Mouse (Mus musculus): ENCODE results near the gene Mybpc2. TPM values are rescaled to one million over a fixed set of nuclear protein-coding genes. Genes with fewer than 3 reads are reported as not detected.

Gene Mybpc2
- total RNA-seq, 2 experiments from 2014 or later: 0.10 TPM; not detected in 1

- intact Hi-C loops (cut with DNase I): no loop called here
- peak; percentile 85 for DNase-seq
These were observed 3.3 kb upstream of the Mybpc2 start for GRCm38 (mm10) chr7:44527483-44528398.

- no peak for DNase-seq
- intact Hi-C loops (cut with DNase I): no loop called here
These were observed 2.1 kb upstream of the Mybpc2 start for GRCm38 (mm10) chr7:44526414-44527154.

- DNase-seq: peak; percentile 86
- intact Hi-C loops (cut with DNase I): no loop called here
These were observed 823 bp upstream of the Mybpc2 start for GRCm38 (mm10) chr7:44525126-44525832.

GRCm38 (mm10) chr7:44523056-44523455 lies 1.4 kb downstream of the Mybpc2 start:
- intact Hi-C loops (cut with DNase I): no loop called here
- no peak for DNase-seq

GRCm38 (mm10) chr7:44521710-44522109 lies 2.7 kb downstream of the Mybpc2 start:
- peak; percentile 80 for DNase-seq
- intact Hi-C loops (cut with DNase I): no loop called here

- no peak for DNase-seq
- intact Hi-C loops (cut with DNase I): no loop called here
These were observed 3.5 kb downstream of the Mybpc2 start for GRCm38 (mm10) chr7:44520990-44521389.

- intact Hi-C loops (cut with DNase I): loop anchor here (10.0 kb wide), 1 partner anchor 45 kb away; no protein-coding TSS in a partner anchor
- no peak for DNase-seq
These were observed 5.1 kb downstream of the Mybpc2 start for GRCm38 (mm10) chr7:44519240-44519913.

GRCm38 (mm10) chr7:44507491-44507890 lies 17.0 kb downstream of the Mybpc2 start:
- DNase-seq: no peak
- intact Hi-C loops (cut with DNase I): no loop called here

GRCm38 (mm10) chr7:44501563-44502115 lies 22.8 kb downstream of the Mybpc2 start:
- intact Hi-C loops (cut with DNase I): no loop called here
- peak; percentile 80 for DNase-seq

- intact Hi-C loops (cut with DNase I): no loop called here
- DNase-seq: no peak
These were observed 24.4 kb downstream of the Mybpc2 start for GRCm38 (mm10) chr7:44500046-44500445.

- intact Hi-C loops (cut with DNase I): no loop called here
- no peak for DNase-seq
These were observed 25.5 kb downstream of the Mybpc2 start for GRCm38 (mm10) chr7:44498922-44499321.

- intact Hi-C loops (cut with DNase I): no loop called here
These were observed 26.9 kb downstream of the Mybpc2 start for GRCm38 (mm10) chr7:44497361-44498055.

GRCm38 (mm10) chr7:44496771-44497109 lies 27.7 kb downstream of the Mybpc2 start:
- intact Hi-C loops (cut with DNase I): no loop called here
- DNase-seq: no peak

More at GRCm38 (mm10) chr7:44497361-44498055, 26.9 kb downstream of the Mybpc2 start:
- no peak for DNase-seq

GRCm38 (mm10) chr7:44495992-44496770 lies 28.3 kb downstream of the Mybpc2 start, which contains the start of the genes Emc10 and Fam71e1:
Gene Emc10, minus strand, starts transcription at chr7:44496529.
Gene Fam71e1, plus strand, starts transcription at chr7:44496581.
- intact Hi-C loops (cut with DNase I): no loop called here
- DNase-seq: peak; percentile 98

- no peak for DNase-seq
- intact Hi-C loops (cut with DNase I): no loop called here
These were observed 29.4 kb downstream of the Mybpc2 start for GRCm38 (mm10) chr7:44495086-44495485.

GRCm38 (mm10) chr7:44494681-44495080 lies 29.8 kb downstream of the Mybpc2 start:
- no peak for DNase-seq
- intact Hi-C loops (cut with DNase I): no loop called here

- DNase-seq: no peak
- intact Hi-C loops (cut with DNase I): no loop called here
These were observed 32.2 kb downstream of the Mybpc2 start for GRCm38 (mm10) chr7:44492166-44492826.

GRCm38 (mm10) chr7:44491391-44491790 lies 33.1 kb downstream of the Mybpc2 start:
- intact Hi-C loops (cut with DNase I): no loop called here
- DNase-seq: no peak
